Mouse (Mus musculus) ES-E14 (cell line): ENCODE data around the gene Slc35b2.

Source experiments
- CHD2 ChIP-seq: IDR thresholded peaks from 2 replicates; pipeline ENCODE4 v1.6.1; 2014; ENCODE audit warnings: mild to moderate bottlenecking, low read depth, low read length, inconsistent platforms
- HCFC1 ChIP-seq: IDR thresholded peaks from 2 replicates; pipeline ENCODE4 v1.6.1; 2012; ENCODE audit warnings: low read length, inconsistent platforms, borderline replicate concordance; ENCODE audit not compliant: insufficient read depth
- MAFK ChIP-seq: IDR thresholded peaks from 2 replicates; pipeline ENCODE4 v1.6.1; 2014; ENCODE audit warnings: mild to moderate bottlenecking, low read depth, low read length, inconsistent platforms; ENCODE audit not compliant: insufficient read depth

DNA sequence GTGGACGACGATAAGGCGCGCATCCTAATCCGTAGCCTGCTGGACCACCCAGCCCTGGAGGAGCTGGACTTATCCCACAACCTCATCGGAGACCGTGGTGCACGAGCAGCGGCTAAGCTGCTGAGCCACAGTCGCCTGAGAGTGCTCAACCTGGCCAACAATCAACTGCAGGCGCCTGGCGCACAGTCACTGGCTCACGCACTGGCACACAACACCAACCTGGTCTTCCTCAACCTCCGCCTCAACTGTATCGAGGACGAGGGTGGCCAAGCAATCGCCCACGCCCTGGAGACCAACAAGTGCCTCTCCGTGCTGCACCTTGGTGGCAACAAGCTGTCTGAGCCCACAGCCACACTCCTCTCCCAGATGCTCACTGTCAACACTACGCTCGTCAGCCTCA lies 24.0 kb upstream of the Slc35b2 start:
- TF ChIP-seq CHD2: no peak
- no peak for TF ChIP-seq HCFC1
- no peak for TF ChIP-seq MAFK
